Mouse (Mus musculus) c-Kit-positive CD71-positive TER-119-negative erythroid progenitor cells, embryonic 14.5 days (primary cell): ENCODE results near the gene Gm21828.
"Not testable (repeated sequence)": the region's sequence is repeated elsewhere in the genome, so short reads cannot be mapped to it uniquely, and the experiment has no call there.

Source experiments
- DNase-seq: peaks from one replicate; pipeline ENCODE4 v3.0.0-alpha.2; 2013; ENCODE audit warnings: low read depth

Gm21828 gene

GRCm38 (mm10) chrY:13223828-13224227 lies at the start of gene Gm21828:
Gm21828 (minus strand) TSS chrY:13223928.
- not testable (repeated sequence) for DNase-seq

- DNase-seq: not testable (repeated sequence)
Measured at GRCm38 (mm10) chrY:13252091-13252490, 28.4 kb upstream of the Gm21828 start, which contains the start of the genes Gm21440 and Gm21454. Gm21440 (plus strand) TSS chrY:13252391. Gm21454 (plus strand) TSS chrY:13252442.
